Mouse (Mus musculus) CD4-positive helper T cell, adult 2 months (primary cell): ENCODE measurements around the gene Espn.

Experiments
- DNase-seq: peaks from one replicate; pipeline ENCODE4 v3.0.0-alpha.2; 2012; ENCODE audit warnings: low read depth, missing footprints, low spot score

The Espn gene

GRCm38 (mm10) chr4:152178916-152179705, 26.9 kb upstream of the Espn start:
- peak; percentile 68 for DNase-seq

- DNase-seq, result no peak
These were observed 26.2 kb upstream of the Espn start for GRCm38 (mm10) chr4:152178344-152178864.

- DNase-seq, result peak; percentile 96
These were observed 25.6 kb upstream of the Espn start, which contains the start of gene Acot7 for GRCm38 (mm10) chr4:152177537-152178343. Gene Acot7 (plus strand): TSS chr4:152178134.

DNA sequence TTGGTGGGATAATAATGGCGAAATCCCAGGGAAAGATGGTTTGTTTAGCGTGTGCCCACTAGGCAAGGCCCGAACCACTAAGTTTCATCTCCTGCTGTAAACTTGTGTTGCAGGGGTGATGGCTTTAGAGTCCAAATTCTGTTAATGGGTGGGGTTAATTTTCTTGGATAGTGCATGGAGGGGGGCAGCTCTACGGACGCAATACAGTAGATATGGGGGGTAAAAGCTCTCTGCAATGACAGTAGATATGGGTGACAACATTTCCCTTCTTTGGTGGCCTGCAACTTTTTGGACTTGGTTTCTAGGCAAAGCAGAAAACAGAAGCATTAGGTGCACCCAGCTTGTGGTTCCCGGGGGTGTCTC, 25.0 kb upstream of the Espn start:
- DNase-seq, result no peak

DNA sequence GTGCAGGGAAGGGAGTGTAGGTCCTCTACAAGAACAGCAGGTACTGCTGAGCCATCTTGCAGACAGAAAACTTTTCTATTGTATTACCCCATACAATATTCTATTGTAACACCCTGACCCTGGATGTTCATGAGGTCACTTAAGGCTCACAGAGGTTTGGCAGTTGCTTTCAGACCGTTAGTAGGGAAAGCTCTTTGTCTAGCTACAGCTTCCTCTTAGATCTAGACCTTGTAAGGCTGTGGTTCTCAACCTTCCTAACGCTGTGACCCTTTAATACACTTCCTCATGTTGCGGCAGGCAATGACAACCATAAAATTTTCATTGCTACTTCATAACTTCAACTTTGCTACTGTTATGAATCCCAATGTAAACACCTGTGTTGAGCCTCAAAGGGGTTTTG, 24.5 kb upstream of the Espn start:
- no peak for DNase-seq

DNA sequence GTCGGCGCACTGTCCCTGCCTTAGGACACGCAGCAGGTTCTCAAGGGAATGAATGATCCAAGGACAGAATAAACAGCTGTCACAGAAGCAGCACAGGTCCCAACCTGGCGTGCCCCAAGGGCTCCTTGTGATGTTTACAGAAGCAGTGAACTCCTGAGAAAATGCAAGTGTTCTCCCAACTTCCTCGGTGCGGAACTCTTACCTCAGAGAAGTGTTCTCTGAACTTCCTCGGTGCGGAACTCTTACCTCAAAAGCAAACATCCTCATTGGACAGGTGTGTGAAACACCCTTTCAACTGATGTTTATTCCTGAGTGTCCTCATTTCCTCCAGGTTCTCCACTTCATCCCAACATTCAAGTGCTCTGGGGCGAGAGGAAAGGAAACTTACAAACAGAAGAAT, 21.8 kb upstream of the Espn start:
- no peak for DNase-seq

GRCm38 (mm10) chr4:152173041-152173440, 20.9 kb upstream of the Espn start:
- peak; percentile 80 for DNase-seq

DNA sequence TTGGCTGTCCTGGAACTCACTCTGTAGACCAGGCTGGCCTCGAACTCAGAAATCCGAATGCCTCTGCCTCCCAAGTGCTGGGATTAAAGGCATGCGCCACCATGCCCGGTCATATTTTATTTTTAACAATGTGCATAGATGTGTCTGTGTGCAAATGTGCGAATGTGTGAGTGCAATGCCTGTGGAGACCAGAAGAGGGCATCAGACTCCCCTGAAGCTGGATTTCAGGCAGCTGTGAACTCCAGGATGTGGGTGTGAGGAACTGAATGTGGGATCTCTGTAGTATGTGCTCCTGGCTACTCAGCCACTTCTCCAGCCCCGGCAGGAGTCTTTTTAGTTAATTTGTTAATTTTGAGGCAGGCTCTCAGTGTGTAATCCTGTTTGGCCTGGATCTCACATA, 19.4 kb upstream of the Espn start:
- no peak for DNase-seq

DNA sequence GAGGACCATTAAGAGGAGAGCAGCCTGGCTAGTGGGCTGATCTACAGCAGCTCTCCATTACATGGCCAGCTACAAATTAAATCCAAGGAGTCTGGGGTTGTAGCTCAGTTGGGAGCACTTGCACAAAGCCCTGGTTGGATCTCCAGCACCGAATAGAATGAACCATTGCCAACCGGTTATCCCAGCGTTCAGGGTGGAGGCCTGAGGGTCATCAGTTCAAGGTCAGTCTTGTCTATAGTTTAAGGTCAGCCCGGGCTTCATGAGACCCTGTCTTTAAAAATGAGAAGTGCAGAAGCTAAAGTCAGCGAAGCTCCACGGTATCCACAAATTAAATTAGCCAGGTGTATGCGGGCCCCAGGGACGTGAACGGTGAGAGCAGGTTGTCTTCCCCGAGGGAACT, 18.1 kb upstream of the Espn start:
- DNase-seq, result no peak

GRCm38 (mm10) chr4:152169103-152169502, 16.9 kb upstream of the Espn start:
- DNase-seq, result no peak

- DNase-seq, result no peak
These were observed 15.9 kb upstream of the Espn start for GRCm38 (mm10) chr4:152168052-152168451.

- DNase-seq, result peak; percentile 49
These were observed 13.1 kb upstream of the Espn start for GRCm38 (mm10) chr4:152165036-152165931.

GRCm38 (mm10) chr4:152162748-152163147, 10.6 kb upstream of the Espn start:
- DNase-seq, result no peak

- no peak for DNase-seq
These were observed 9.4 kb upstream of the Espn start for GRCm38 (mm10) chr4:152161601-152162000.

GRCm38 (mm10) chr4:152160748-152161147, 8.6 kb upstream of the Espn start:
- DNase-seq, result no peak

DNA sequence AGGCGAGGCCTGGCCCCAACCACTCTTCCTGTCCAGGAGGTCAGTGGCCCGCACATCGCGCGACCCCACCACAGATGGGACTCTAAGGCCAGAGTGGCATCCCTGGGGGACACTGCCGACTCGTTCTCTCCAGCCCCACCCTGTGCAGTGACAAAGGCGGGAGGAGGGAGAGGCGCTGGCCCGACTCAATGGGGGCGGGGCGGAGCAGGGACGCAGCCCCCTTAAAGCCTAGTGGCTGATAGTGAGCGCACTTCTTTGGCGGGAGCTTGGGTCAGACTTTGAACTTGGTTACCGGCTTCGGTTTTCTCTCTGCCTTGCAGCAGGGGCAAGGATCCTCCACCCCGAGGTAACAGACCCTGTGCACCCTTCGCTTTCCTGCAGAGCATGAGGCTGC, 7.1 kb upstream of the Espn start:
- no peak for DNase-seq

- peak; percentile 46 for DNase-seq
These were observed 6.6 kb upstream of the Espn start, which contains the start of gene Hes2 for GRCm38 (mm10) chr4:152158585-152159284. Gene Hes2 (plus strand): TSS chr4:152158867.

DNA sequence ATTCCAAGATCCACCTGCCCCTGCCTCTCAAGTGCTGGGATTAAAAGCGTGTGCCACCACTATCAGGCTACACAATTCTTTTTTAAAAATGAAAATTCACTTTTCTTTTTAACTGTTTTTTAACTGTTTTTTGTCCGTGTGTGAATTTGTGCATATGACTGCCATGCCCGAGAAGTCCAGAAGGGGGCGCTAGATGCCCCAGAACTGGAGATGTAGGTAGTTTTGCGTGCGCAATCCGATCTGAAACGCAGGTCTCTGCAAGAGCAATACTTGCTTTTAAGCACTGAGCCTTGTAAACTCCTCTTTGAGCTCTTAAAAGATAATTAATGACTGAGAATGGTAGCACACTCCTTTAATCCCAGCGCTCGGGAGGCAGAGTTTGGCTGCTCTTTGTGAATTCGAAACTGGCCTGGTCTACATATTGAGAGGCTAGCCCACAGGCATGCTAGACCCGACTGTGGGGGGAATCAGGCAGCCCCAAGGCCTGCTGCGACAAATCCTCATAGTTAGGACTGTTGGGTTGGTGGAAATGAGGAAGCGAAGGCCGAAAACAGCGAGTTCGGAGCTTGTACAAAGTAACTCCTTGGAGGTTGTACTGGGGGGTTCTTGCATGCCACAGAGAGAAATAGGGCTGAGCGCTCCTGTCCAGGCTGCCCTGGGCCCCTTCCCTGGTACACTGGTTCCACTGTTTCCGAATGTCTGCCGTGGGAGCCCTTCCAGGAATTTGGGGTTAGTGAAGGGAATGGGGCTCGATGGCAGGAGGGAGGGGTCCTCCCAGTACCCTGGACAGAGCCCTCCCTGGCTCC, 5.8 kb upstream of the Espn start:
- DNase-seq, result peak; percentile 67

GRCm38 (mm10) chr4:152155019-152155418, 2.8 kb upstream of the Espn start:
- DNase-seq, result no peak

DNA sequence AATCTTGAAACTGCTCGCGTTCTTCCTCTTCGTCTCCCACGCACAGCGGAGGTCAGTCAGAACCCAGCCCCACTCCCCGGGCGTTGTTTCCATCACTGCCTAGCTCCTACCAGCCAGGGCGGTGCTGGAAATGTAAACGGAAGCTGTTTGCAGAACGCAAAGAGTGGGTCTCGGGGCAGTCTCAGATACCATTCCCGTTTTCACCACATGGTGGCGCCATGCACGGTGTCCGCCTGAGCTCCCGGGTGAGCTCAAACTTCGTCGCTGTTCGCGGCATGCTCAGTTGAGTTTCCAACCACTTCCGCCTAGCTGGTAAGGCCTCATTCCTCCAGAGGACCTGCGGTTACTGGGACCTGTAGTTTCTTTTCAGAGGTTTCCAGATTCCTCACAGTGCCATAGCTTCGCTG, 1.6 kb upstream of the Espn start:
- DNase-seq, result peak; percentile 93
